Mouse (Mus musculus) CH12.LX (cell line): ENCODE results near the gene Jaml.

Source experiments
- CTCF ChIP-seq, 2 experiments: IDR thresholded peaks in 1 of 2; conservative IDR thresholded peaks in 1 of 2; 2 replicates each; pipeline ENCODE4 v1.5.1; 2011 to 2012; ENCODE audit warnings: low read depth in 2 of 2, low read length in 2 of 2, improper control_type of control experiment in 1 of 2, inconsistent platforms in 1 of 2, mild to moderate bottlenecking in 1 of 2, moderate library complexity in 1 of 2
- JUND ChIP-seq: conservative IDR thresholded peaks from 2 replicates; pipeline ENCODE4 v1.6.1; 2011; ENCODE audit warnings: low read depth, low read length, improper control_type of control experiment
- MYC ChIP-seq: IDR thresholded peaks from 2 replicates; pipeline ENCODE4 v1.6.1; 2011; ENCODE audit warnings: low read depth, mild to moderate bottlenecking, improper control_type of control experiment, low read length
- NELFE ChIP-seq: IDR thresholded peaks from 2 replicates; pipeline ENCODE4 v1.6.1; 2011; ENCODE audit warnings: low read depth, low read length, improper control_type of control experiment
- TBP ChIP-seq: conservative IDR thresholded peaks from 2 replicates; pipeline ENCODE4 v1.6.1; 2011; ENCODE audit warnings: low read depth, low read length, improper control_type of control experiment

DNA sequence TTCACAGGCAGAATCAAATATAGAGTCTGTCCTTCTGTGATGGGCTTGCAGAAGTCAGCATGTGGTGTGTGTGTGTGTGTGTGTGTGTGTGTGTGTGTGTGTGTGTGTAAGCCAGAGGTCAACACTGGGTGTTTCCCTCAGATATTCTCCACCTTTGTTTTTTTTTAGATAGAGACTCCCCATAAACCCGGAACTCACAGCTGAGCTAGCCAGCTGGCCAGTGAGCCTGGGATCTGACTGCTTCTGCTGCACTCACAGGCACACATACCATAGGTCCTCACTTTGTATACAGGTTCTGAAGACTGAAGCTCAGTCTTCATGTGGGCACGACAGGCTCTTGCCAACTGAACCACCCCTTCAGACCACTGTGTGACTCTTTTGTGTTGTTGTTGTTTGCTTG is 46.7 kb upstream of the Jaml start:
- TF ChIP-seq CTCF (conservative IDR thresholded peaks at IDR 0.05 in 1 of 2, IDR thresholded peaks at IDR 0.05 in 1 of 2; ENCODE audit: low read depth in 2 of 2, low read length in 2 of 2) (no peak), TBP (no peak), MYC (no peak), NELFE (no peak), JUND (no peak)
